Mouse (Mus musculus): Measurements from ENCODE around the gene Teddm1b.

DNA sequence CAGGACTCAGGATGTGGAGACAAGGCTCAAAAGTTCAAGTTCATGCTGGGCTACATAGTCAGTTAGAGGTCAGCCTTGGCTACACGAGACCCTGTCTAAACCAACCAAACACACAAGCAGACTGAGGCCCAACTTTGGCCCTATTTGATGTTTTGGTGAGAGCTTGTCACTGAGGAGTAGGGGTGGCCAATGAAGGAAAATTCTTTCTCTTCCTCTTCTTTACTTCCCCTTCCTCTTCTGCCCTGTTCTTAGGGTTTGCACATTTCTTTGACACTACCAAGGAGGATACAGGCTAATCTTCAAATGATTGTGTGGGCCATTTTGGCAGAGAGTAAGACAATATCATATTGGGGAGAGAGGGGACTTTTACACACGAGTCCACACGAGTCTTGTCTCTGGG lies 39.7 kb downstream of the Teddm1b start:
- TF ChIP-seq CTCF (IDR thresholded peaks at IDR 0.05; ENCODE audit: borderline replicate concordance, insufficient read depth, low read depth, low read length) (no peak), POLR2A (IDR thresholded peaks at IDR 0.05; ENCODE audit: borderline replicate concordance, insufficient read depth, low read length) (no peak)
